Mouse (Mus musculus): ENCODE results near the gene Spata7. TPM values are rescaled to one million over a fixed set of nuclear protein-coding genes. Genes with fewer than 3 reads are reported as not detected.
"Not testable (repeated sequence)": the region's sequence is repeated elsewhere in the genome, so short reads cannot be mapped to it uniquely, and the experiment has no call there.

Gene Spata7
- 4.6 and 5.4 TPM in 2 replicates for polyA plus RNA-seq (2012; rRNA removed)

DNA sequence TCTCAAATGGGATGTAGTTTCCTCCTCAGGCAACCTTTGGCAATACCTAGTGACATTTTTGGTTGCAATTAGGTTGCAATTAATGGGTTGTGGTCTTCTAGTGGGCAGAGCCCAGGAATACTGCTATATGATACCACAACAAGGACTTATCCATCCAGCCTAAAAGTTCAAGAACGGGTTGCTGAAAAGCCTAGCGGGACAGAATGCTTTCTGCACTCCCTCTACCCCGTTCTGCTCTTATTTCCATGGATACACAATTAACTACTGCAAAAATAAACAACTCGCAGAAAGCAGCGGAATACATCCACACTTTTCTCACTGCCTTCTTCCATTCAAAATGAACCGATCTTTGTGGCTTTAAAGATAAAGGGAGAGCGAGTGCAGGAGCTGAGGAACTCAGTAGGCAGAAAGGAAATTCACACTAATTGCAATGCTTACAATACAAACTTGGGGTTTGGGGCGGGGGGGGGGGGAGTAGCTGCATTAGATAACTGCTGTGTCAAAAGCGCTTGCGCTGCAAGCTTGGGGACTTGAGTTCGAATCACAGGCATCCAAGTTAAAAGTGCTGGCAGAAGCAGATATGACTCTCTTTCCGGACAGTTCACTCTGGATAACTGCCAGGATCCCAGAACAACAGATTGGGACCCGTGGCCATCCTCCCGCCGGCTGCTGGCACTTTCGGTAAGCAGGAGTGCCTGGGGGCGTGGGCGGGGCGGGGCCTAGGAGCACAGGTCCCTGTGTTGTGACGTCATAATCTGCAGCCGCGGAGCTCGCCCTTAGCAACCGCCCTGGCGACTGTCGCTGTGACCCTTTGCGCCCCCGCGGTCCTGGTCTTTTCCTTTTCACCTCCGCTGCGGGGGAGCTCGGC is at the start of gene Spata7:
Gene Spata7 (plus strand): TSS at position 766 of the 868 bp plus-strand sequence.
- no peak for DNase-seq (ENCODE audit: low read depth)

DNA sequence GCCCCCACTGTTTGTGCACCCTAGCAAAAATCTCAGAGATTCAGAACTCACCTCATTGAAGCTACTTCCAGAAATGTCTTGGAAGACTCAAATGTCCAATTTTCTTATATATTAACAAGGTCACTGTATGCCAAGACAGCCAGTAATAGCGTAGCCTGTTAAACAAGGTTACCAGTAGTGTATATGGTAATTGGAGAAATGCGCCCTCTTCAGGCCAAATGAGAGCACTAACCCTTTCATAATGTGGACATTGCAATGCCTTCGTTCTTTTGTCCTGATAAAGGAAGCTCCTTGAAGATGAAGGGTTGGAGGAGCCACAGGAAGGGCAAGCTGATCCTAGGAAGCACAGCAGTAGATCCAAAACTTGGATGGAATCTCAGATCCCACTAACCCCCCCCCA is 42.7 kb upstream of the Spata7 start:
- no peak for DNase-seq (ENCODE audit: low read depth)

DNA sequence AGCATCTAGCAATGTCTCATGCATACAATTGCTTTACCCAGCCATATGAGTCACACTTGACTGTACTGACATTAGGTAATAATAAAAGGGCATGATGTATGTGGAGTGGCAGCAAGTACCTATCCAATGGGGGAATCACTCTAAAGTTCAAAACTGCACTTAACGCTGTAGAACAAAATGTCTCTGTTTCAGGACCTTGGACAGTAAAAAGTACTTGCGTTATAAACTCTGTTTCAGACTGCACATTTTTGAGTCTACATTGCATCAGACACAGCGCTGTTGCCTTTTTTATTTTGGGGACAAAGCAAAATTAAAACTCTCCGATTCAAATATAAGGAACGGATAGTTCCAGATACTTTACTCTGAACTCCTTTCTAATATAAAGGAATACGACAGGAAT is 39.4 kb upstream of the Spata7 start:
- DNase-seq (ENCODE audit: low read depth) = no peak

DNA sequence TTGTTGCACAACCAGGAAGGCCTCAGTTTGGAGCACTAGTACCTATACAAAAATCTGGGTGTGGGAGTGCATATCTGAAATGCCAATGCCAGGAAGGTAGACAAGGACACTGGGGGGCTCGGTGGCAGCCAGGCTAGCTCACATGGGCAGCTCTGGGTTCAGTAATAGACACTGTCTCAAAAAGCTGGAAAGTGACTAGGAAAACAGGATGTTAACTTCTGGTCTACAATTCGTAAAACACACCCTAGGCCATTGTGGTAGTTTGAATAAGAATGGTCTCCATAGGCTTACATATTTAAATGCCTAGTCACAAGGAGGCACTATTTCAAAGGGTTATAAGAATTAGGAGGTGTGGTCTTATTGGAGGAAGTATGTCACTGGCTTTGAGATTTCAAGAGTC is 36.9 kb upstream of the Spata7 start:
- DNase-seq (ENCODE audit: low read depth) = no peak

DNA sequence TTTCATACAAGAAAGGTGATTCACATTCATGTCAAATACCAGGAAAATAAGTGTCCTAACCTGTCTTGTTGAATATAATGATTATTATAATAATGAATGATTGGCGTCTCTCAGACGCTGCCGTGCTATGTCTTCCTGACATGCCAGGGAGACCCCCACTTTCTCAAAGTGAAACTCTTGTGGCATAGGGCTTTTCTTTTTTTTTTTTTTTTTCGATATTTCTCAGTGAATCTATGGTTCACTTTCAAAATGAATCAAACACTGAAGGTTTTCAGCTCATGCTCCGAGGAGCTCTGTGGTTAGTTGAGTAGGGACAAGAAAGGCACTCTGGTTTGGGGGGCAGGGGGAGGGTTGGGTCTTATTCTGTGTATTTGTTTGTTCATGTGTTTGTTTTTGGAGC is 27.1 kb upstream of the Spata7 start:
- DNase-seq (ENCODE audit: low read depth) = no peak

DNA sequence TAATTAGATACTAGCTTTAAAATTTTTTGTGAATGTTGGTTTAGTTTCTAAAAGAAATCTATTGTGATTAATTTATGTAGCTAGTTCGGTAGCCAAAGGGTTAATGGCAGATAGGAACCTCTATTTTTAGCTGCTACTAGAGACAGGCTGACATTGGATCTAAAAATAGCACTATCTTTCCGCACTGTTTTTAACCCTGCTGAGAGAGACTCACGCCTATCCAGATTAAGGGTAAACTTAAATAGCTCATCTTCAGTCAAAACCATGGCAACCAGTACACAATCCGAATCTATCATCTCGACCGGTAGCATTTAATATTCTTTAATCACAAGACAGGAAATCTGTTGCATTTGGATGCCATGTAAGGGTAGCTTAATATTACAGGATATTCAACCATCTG is 25.8 kb upstream of the Spata7 start:
- DNase-seq (ENCODE audit: low read depth) = no peak

DNA sequence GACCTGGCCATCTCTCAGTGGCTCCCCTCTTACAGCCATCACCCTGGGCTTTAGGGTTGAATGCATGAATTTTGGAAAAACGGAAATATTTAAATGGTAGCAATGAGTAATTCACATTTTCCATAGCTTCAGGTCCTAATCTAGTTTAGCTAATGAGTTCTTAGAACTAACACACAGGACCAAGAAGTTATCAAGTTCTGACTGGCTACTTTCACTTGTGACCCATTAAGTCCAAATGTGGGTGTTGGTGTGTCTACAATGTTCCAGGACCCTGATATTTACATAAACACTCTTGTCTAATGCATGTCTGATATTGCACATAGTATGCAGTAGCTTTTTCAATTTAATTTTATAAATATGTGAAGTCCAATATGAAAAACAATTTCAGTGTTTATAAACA is 22.7 kb upstream of the Spata7 start:
- no peak for DNase-seq (ENCODE audit: low read depth)

DNA sequence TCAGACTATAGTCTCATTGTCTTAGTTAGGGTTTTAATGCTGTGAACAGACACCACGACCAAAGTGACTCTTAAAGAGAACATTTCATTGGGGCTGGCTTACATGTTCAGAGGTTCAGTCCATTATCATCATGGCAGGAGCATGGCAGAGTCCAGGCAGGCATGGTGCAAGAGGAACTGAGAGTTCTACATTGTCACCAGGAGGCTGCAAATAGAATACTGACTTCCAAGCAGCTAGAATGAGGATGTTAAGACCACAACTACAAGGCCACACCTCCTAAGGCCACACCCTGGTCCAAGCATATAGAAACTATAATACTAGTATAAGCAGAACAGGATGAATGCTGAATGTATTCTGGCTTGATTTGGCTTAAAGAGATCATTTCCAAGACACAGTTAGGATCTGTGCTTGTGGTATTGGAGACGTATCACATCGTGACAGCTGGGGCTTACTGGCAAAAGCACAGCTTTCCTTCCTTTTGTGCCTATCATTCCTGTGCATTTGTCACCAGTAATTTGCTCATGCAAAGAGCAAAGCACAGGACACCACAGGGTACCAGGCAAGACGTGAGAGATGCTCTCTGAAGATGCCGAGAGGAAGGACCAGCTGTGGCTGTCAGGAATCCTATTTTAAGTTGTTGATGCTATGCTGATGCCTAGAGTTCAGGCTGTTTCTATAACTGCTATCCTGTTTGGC is 21.2 kb upstream of the Spata7 start:
- DNase-seq (ENCODE audit: low read depth) = no peak

DNA sequence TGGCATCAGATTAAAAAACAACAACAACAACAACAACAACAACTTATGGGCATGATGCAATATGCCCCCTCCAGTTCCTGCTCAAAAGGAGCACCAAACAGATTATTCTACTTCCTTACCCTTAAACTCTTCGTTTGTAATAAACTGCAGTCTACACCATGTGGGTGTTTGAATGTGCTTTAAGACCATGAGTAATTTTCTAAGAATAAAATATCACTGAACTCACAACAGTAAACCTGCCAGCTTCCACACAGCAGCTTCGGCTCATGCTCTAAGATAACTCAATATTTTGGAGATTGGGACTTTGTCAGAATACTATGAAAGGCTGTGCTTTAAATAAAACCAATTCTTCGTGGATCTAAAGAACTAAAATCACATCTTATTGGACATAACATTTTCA is 17.6 kb upstream of the Spata7 start:
- DNase-seq (ENCODE audit: low read depth) = no peak

DNA sequence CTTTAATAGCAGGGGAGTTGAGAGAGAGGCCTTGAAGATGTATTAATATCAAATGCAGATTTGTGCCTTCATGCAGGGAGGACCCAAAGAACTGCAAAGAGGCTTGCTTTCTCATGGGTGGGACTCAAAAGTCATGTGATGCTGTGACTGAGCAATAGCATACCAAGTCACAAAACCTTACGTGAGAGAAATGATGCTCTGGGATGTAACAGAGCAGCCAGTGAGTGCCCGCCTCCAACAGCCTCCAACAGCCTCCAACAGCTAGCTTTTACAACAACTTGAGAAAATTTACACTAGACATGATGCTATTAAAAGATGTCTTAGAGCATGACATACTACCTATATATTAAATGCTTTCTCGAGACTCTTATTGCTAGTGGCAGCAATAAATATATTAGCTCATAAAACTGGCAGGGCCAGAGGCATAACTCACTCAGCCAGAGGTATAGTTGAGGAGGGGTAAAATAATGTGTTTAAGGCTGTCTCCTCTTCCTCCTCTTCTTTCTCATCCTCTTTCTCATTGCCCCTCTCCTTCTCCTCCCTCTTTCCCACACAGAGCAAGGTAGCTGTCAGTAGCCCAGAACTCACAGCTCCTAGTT is 12.9 kb upstream of the Spata7 start:
- no peak for DNase-seq (ENCODE audit: low read depth)

DNA sequence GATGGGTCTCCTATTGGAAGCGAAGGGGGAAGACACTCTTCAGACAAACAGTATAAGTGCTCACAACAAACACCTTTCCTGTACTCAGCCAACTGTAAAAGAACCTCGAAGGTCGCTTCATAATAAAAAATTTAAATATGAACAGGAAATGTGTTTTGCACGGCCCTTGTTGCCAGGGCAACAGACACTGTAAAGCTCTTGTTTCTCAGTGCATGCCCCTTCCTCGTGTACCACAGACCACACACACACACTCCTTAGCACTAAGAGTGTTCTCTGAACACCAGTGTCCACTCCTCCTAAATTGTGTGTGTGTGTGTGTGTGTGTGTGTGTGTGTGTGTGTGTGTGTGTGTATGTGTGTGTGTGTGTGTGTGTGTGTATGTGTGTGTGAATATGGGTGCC is 12.2 kb upstream of the Spata7 start:
- no peak for DNase-seq (ENCODE audit: low read depth)

DNA sequence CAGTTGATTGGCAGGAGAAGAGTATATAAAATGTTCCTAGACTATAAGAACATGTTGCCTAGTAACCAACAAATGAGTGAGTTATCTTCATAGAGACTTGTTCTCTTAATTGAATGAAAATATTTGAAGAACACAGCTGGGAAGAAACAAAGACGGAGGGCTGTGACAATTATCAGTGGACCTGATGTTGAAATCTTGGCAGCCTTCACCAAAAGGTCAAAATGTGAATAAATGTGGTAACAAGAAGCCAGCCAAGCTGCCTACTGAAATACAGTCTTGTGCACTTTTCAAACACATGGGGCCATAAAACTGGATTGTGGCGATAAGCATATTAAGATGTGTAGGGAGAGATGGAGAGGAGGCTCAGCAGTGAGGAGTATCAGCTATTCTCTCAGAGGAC is 8.5 kb upstream of the Spata7 start:
- DNase-seq (ENCODE audit: low read depth) = no peak

DNA sequence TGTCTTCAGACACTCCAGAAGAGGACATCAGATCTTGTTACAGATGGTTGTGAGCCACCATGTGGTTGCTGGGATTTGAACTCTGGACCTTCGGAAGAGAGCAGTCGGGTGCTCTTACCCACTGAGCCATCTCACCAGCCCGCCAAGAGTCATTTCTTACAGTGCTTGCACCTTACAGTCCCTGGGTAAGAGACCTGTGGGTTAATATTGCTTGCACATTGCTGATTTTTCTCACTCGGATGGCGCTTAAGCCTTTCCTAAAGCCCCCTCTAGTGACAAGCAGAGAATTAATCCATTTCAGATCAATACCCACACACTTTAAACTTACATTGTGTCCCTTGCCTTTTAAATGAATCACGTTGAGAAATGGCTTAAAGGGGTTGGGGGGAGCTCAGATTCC is 7.0 kb upstream of the Spata7 start:
- not testable (repeated sequence) for DNase-seq (ENCODE audit: low read depth)

DNA sequence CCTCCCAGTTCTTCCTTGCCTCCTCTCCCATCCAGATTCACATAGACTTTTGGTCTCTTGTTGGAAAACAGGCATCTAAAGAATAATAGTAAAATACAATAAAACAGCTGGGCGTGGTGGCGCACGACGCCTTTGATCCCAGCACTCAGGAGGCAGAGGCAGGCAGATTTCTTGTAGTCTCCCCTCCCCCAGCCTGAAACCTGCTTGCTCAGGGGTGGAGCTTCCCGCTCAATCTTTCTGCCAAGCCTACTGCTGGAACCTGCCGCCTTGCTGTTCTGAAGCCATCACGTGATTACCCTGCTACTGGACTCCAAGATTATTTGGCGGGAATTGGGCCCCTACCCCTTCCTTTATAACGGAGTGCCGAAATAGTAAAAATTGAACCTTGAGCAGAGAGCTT is 4.7 kb upstream of the Spata7 start:
- DNase-seq (ENCODE audit: low read depth) = not testable (repeated sequence)

DNA sequence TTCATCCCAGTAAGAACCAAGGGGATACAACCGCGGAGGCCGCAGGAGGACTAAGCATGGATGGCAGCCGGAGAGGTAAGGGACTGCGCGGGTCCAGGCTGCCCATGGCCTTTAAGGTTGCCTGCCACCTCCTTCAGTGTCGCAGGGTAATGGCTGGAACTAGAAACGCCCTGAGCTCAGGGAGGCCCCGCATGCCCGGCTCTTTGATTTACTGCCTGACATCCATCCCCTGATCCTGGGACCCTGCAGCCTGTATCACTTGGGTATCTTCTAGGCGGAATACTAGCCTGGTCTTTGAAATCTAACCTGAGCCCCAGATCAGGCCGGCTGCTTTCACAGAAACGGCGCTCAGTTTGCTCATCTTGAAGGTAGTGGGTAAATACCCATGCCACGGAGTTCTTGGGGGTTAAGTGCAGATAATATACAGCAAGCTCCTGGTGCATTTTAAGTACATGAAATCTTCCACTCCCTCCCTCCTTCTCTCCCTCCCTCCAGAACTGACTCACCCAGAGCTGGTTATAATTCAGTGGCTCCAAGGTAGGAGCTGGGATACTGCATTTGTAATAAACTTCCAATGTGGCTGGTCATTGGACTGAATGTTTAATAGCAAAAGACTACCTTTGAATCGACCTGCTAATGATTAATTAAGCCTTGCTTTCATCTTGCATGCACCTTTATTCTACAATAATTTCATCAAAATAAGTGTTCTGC is 458 bp downstream of the Spata7 start:
- no peak for DNase-seq (ENCODE audit: low read depth)

DNA sequence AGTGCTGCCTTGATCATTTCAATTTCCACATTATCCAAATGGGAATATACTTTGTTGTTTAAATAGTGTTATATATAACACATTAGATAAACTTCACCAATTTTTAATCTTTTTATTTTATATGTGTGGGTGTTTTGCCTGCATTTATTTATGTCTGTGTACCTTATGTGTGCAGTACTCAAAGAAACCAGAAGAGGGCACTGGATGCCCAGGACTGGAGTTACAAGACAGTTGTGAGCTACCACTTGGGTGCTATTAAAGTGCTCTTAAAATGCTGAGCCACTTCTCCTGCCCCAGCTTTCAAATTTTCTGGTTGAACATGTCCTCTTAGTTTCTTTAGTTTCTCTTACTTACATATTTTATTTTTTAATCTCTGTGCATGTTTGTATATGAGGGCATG is 16.9 kb downstream of the Spata7 start:
- no peak for DNase-seq (ENCODE audit: low read depth)

DNA sequence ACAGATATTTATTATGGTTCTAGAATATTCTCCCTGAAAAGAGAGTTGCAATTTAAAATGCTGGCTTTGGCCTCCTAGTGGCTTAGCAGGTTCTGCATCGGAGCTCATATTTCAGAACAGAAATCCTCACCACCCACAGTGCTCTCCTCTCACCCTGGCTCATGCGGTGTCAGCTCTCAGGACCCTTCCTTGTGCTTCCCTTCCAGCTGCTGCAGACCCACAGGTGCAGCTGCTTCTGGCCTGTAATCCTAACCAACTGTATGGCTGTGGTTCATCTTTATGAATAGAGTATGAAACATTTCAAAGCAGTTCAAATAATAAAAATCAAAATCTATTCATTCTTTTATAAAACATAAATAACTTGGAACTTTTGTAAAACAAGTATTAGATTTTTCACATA is 28.9 kb downstream of the Spata7 start:
- no peak for DNase-seq (ENCODE audit: low read depth)

DNA sequence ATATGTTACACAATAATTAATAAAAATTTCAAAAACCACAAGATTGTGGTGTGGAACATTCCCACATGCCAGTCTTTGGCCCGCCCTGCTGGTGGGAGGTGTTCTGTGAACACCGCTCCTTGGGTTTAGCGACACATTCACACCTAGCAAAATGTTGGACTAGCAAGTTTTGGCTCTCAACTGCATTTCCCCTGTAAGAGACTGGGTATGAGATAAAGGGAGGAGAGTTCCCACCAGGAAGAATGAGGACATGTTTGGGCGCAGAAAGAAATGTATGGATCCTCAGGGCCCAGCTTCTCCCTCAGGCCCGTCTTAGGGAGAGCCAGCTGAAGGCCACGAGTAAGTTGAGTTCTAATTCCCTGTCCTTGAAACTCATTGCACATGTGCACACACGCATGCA is 34.7 kb downstream of the Spata7 start:
- no peak for DNase-seq (ENCODE audit: low read depth)

DNA sequence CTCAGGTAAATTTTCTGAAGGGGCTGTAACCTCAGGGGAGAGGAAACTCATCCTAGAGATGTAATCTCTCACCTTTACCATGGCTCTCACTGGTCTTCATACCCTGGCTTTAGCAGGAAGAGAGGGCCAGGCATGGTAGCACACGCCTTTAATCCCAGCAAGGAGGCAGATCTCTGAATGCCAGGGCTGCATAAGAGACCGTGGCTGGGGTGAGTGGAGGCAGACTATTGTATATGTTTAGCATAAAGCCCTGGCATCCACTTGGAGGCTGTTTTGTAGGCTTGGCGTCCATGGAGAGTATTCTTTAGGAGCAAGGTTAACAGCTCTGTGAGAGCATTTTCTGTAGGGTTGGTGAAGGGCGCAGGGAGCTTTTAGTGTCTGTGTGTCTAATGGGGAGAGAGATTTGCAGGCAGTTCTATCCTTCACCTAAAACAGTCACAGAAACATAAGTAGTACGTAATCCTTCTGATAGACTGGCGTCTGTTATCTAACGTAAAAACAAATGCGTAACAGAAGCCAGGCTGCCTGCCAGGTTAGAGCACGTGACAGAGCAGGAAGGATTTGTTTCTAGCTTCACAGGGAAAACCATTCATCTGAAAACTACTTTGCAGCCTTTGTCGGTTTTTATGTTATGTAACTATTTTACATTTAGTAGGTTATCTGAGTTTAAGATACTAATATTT is 40.3 kb downstream of the Spata7 start:
- DNase-seq (ENCODE audit: low read depth) = no peak

DNA sequence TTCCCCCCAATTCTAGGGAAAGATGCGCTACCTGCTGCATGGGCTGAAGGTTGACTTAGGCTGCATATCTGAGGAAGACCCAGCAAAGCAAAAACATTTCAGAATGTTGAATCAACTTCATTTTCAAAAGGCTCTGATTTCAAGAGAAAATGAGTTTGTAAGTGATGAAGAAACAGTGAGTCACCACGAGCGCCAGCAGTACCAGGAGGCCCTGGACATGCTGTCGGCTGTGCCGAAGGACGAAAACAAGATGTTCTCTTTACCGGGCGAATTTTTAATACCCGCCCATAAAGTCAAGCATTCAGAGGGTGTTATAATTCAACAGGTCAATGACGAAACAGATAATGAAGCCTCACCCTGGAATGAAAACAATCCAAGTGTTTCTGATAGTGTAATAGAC is 41.1 kb downstream of the Spata7 start:
- no peak for DNase-seq (ENCODE audit: low read depth)

DNA sequence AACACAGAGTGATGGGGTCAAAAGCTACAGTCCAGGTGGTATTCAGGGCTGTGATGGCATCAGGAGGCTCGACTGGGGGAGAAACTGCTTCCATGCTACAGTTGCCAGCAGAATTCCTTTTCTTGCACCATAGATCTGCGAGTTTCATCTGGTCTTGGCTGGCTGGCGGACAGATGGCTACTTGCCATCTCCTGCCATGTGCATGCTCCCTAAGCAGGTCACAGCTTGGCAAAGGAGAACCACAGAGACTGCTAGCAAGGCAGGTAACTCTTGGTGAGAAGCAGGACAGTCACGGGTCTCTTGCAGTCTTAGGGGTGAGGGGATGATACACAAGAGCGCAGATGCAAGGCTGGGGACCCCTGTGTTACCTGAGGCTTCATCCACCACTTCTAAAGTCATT is 41.9 kb downstream of the Spata7 start:
- DNase-seq (ENCODE audit: low read depth) = peak; percentile 47

DNA sequence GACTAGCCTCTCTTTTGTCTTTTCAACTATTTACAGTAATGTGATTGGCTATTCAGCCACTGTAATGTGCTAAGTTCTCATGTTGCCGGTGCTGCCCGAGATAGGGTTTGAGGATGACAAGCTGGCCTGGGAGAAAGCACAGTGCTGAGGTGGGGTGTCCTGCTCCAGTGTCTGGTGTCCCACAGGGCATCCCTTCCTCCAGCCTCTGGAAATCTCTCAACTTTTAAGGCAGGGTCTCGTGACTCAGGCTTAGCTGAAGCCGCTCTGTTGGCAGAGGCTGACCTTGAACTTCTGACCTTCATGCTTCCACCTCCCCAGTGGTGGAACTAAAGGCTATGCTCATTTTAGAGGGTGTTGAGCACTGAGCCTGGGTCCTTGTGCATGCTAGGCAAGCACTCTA is 42.5 kb downstream of the Spata7 start:
- DNase-seq (ENCODE audit: low read depth) = no peak
